ENCODE assay signal across 8 mouse cellular contexts in the genomic region with DNA sequence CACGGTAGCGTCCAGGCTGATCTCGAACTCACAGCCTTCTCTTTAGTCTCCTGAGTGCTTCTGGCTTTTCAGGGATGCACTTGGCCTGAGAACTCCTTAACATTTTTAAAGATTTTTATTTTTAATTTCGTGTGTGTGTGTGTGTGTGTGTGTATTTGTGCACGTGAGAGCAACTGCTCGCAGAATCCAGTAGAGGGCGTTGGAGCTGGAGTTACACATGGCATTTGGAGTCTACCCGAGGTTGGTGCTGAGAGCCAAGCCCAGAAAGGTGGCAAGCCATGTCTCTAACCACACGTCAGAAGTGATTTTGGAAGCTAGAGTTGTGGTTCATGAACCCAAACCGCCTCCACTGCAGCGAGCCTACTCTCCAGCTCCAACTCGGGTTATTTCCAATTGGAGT. TPM values are rescaled to one million over a fixed set of nuclear protein-coding genes. Genes with fewer than 3 reads are reported as not detected.
A peak's percentile ranks its signal among the peaks of the same experiment; 100 is the strongest.
DNase-seq lines count a peak whose midpoint lies in the region; ATAC-seq and TF ChIP-seq lines count a peak whose summit lies in the region.

No protein-coding gene starts in this region.

- peak overlapping the region; percentile 93 for H3K4me3 ChIP-seq in left cerebral cortex, adult 2 months
- peak overlapping the region; percentile 79 for H3K4me3 ChIP-seq in forebrain, postnatal 0 days (ENCODE audit: low read depth, low read length)

- peak; percentile 15 for TF ChIP-seq CTCF in left cerebral cortex, adult 2 months (IDR thresholded peaks at IDR 0.05)
- TF ChIP-seq CTCF in forebrain, postnatal 0 days (IDR thresholded peaks at IDR 0.05; ENCODE audit: low read depth) = peak; percentile 34

- peaks cover 18% of the 10 kb centered on the region for H3K36me3 ChIP-seq in forebrain, postnatal 0 days (ENCODE audit: insufficient read depth)

- H3K27me3 ChIP-seq in forebrain, postnatal 0 days (ENCODE audit: insufficient read depth, low read length) = no peaks in the 10 kb centered on the region

- no peaks in the 10 kb centered on the region for H3K9me3 ChIP-seq in forebrain, postnatal 0 days (ENCODE audit: low read length)

- no peak for DNase-seq in left cerebral cortex, adult 2 months (ENCODE audit: extremely low spot score in 1 of 2, low spot score in 2 of 2)
- no peak for DNase-seq in left cerebral cortex, postnatal 4 days
- peak; percentile 37 for DNase-seq in T-cell, adult 2 months (ENCODE audit: low spot score)
- peak; percentile 19 for DNase-seq in forebrain, postnatal 0 days
- DNase-seq in mesoderm, embryonic 11.5 days (ENCODE audit: low read depth, low spot score) = peak; percentile 19
- DNase-seq in right cerebral cortex, adult 2 months (ENCODE audit: low spot score in 2 of 2) = no peak
- DNase-seq in cerebellum, adult 8-10 months = no peak

- intact Hi-C loops in left cerebral cortex, adult 2 months (cut with DNase I) = loop anchor here (10.0 kb wide), 2 partner anchors 252 to 398 kb away; a partner anchor contains a TSS
- intact Hi-C loops in left cerebral cortex, postnatal 4 days (cut with DNase I) = no loop called here

- WGBS in forebrain, postnatal 0 days = 46% methylated on average over 12 of the region's 12 CpGs

- peak overlapping the region; percentile 95 for H3K9ac ChIP-seq in forebrain, postnatal 0 days

- H3K4me2 ChIP-seq in forebrain, postnatal 0 days (ENCODE audit: low read depth) = peak overlapping the region; percentile 90

- H3K4me1 ChIP-seq in forebrain, postnatal 0 days (ENCODE audit: insufficient read depth) = peaks cover 4% of the 10 kb centered on the region

- ATAC-seq in forebrain, postnatal 0 days = no peak
- no peak for ATAC-seq in cerebellum, adult (ENCODE audit: insufficient number of reproducible peaks, low FRiP score, low TSS enrichment)

- H3K27ac ChIP-seq in left cerebral cortex, adult 2 months = peak overlapping the region; percentile 91
- peak overlapping the region; percentile 81; the same call in 1 of the 2 replicates for H3K27ac ChIP-seq in forebrain, postnatal 0 days (ENCODE audit: low read depth, low read length)

RNA-seq across cellular contexts. Expression of a gene that starts 0.7 kb away (rescaled TPM):
- total RNA-seq in left cerebral cortex, adult 2 months (2021) = 10 to 100 TPM; 35.7 to 36.8 TPM
- total RNA-seq in left cerebral cortex, postnatal 4 days (2021) = 10 to 100 TPM; 39.1 to 44.9 TPM
- total RNA-seq in forebrain, postnatal 0 days (2014; rRNA removed) = 37.7 and 43.6 TPM in 2 replicates
- polyA plus RNA-seq in forebrain, postnatal 0 days (2015; fragmentation: Nextera tagmentation; extraction: Ambion mirVana) = 61.3 and 81.8 TPM in 2 replicates

RNA-seq across cellular contexts. Expression of a gene that starts 7.5 kb away (rescaled TPM):
- total RNA-seq in left cerebral cortex, adult 2 months (2021) = not detected
- not detected for total RNA-seq in left cerebral cortex, postnatal 4 days (2021)
- not detected in 2 replicates for total RNA-seq in forebrain, postnatal 0 days (2014; rRNA removed)
- polyA plus RNA-seq in forebrain, postnatal 0 days (2015; fragmentation: Nextera tagmentation; extraction: Ambion mirVana) = not detected in 2 replicates

RNA-seq across cellular contexts. Expression of a gene that starts 15.2 kb away (rescaled TPM):
- total RNA-seq in left cerebral cortex, adult 2 months (2021) = under 1 TPM; 0.49 to 0.50 TPM
- under 1 TPM; 0.26 to 0.30 TPM for total RNA-seq in left cerebral cortex, postnatal 4 days (2021)
- total RNA-seq in forebrain, postnatal 0 days (2014; rRNA removed) = not detected in 2 replicates
- polyA plus RNA-seq in forebrain, postnatal 0 days (2015; fragmentation: Nextera tagmentation; extraction: Ambion mirVana) = 0.14 and 0.28 TPM in 2 replicates

RNA-seq across cellular contexts. Expression of a gene that starts 24.0 kb away (rescaled TPM):
- total RNA-seq in left cerebral cortex, adult 2 months (2021) = 10 to 100 TPM; 18.1 to 18.6 TPM
- 10 to 100 TPM; 14.4 to 15.2 TPM for total RNA-seq in left cerebral cortex, postnatal 4 days (2021)
- total RNA-seq in forebrain, postnatal 0 days (2014; rRNA removed) = 20.5 and 23.5 TPM in 2 replicates
- polyA plus RNA-seq in forebrain, postnatal 0 days (2015; fragmentation: Nextera tagmentation; extraction: Ambion mirVana) = 16.9 and 20.4 TPM in 2 replicates

RNA-seq across cellular contexts. Expression of a gene that starts 28.1 kb away (rescaled TPM):
- total RNA-seq in left cerebral cortex, adult 2 months (2021) = 1 to 10 TPM; 4.4 to 5.1 TPM
- total RNA-seq in left cerebral cortex, postnatal 4 days (2021) = 1 to 10 TPM; 2.2 to 2.4 TPM
- total RNA-seq in forebrain, postnatal 0 days (2014; rRNA removed) = 3.2 and 3.8 TPM in 2 replicates
- polyA plus RNA-seq in forebrain, postnatal 0 days (2015; fragmentation: Nextera tagmentation; extraction: Ambion mirVana) = 4.3 and 4.8 TPM in 2 replicates

Comparison
In these comparisons a context has a peak if more than half of its experiments do, and no peak if none do; other contexts are left out.
1. DNase-seq: peak in T-cell, adult 2 months (single experiment), forebrain, postnatal 0 days (single experiment) and mesoderm, embryonic 11.5 days (single experiment); none in left cerebral cortex, adult 2 months (0 of 2), left cerebral cortex, postnatal 4 days (single experiment), right cerebral cortex, adult 2 months (0 of 2) and cerebellum, adult 8-10 months (single experiment).